In the genomic region with DNA sequence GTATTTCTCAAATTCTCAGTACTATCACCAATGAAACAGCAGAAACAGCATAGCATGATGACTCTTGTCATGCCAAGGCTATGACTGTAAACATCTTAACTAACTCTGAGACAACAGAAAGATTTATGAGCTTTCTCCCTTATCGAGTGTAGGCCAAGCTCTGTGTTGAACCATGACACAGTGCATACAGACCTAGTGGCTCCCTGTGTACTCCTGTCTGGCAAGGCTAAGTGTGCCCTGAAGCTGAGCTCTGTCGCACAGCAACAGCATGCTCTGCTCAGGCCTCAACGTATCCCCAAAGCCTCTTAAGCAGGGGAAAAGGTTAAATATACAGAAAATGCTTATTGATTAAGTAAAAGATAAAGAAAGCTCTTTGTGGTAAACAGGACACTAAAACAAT, we compare ENCODE assay signal across 24 mouse cellular contexts.
"Had no signal": no experiment of that assay in that cellular context is flagged by ENCODE, and none has a peak within 500 bp of the region (broad histone marks: within the 10 kb centered on the region; RNA-seq: fewer than 3 reads in every experiment).

No protein-coding gene starts in this region.

- DNase-seq: gastrocnemius, postnatal 14 days; gastrocnemius, postnatal 36 days; heart, adult 18-20 months; heart, postnatal 10 days; heart, postnatal 4 days; kidney, adult 18-20 months; kidney, adult 8-10 months; kidney, postnatal 10 days; kidney, postnatal 36 days; layer of hippocampus, adult 9-11 months; layer of hippocampus, postnatal 36 days; left cerebral cortex, postnatal 4 days had no signal

- ATAC-seq: hindbrain, embryonic 16.5 days; inflammation-experienced regulatory T-cells, adult 6 months; intestine, embryonic 15.5 days; intestine, postnatal 0 days; liver, embryonic 12.5 days had no signal

- H3K9ac ChIP-seq: heart, embryonic 12.5 days; hindbrain, embryonic 12.5 days; hindbrain, embryonic 14.5 days; intestine, embryonic 15.5 days; limb, embryonic 13.5 days; limb, embryonic 15.5 days; liver, embryonic 12.5 days had no signal

- H3K4me3 ChIP-seq: heart, embryonic 10.5 days; heart, embryonic 12.5 days; hindbrain, embryonic 10.5 days; hindbrain, embryonic 12.5 days; intestine, embryonic 15.5 days; limb, embryonic 13.5 days; limb, embryonic 15.5 days; liver, embryonic 12.5 days had no signal

- H3K4me1 ChIP-seq: hindbrain, embryonic 10.5 days; hindbrain, embryonic 12.5 days; intestine, embryonic 15.5 days; limb, embryonic 13.5 days; limb, embryonic 15.5 days had no signal

- H3K4me2 ChIP-seq: heart, embryonic 12.5 days; hindbrain, embryonic 12.5 days; hindbrain, embryonic 14.5 days; intestine, embryonic 15.5 days; limb, embryonic 13.5 days; limb, embryonic 15.5 days; liver, embryonic 12.5 days had no signal

- H3K27ac ChIP-seq: heart, embryonic 10.5 days; hindbrain, embryonic 10.5 days; hindbrain, embryonic 12.5 days; hindbrain, embryonic 14.5 days; intestine, embryonic 15.5 days; limb, embryonic 13.5 days; limb, embryonic 15.5 days; liver, embryonic 12.5 days had no signal

- H3K27me3 ChIP-seq: heart, embryonic 12.5 days; hindbrain, embryonic 12.5 days; intestine, embryonic 15.5 days; limb, embryonic 13.5 days; limb, embryonic 15.5 days; liver, embryonic 12.5 days had no signal

- H3K36me3 ChIP-seq: heart, embryonic 10.5 days; heart, embryonic 12.5 days; hindbrain, embryonic 10.5 days; hindbrain, embryonic 12.5 days; intestine, embryonic 15.5 days; limb, embryonic 13.5 days; limb, embryonic 15.5 days; liver, embryonic 12.5 days had no signal

- H3K9me3 ChIP-seq: heart, embryonic 10.5 days; heart, embryonic 12.5 days; hindbrain, embryonic 10.5 days; hindbrain, embryonic 12.5 days; intestine, embryonic 15.5 days; limb, embryonic 13.5 days; limb, embryonic 15.5 days; liver, embryonic 12.5 days had no signal
